ENCODE assay signal across 8 mouse cellular contexts in the genomic region with DNA sequence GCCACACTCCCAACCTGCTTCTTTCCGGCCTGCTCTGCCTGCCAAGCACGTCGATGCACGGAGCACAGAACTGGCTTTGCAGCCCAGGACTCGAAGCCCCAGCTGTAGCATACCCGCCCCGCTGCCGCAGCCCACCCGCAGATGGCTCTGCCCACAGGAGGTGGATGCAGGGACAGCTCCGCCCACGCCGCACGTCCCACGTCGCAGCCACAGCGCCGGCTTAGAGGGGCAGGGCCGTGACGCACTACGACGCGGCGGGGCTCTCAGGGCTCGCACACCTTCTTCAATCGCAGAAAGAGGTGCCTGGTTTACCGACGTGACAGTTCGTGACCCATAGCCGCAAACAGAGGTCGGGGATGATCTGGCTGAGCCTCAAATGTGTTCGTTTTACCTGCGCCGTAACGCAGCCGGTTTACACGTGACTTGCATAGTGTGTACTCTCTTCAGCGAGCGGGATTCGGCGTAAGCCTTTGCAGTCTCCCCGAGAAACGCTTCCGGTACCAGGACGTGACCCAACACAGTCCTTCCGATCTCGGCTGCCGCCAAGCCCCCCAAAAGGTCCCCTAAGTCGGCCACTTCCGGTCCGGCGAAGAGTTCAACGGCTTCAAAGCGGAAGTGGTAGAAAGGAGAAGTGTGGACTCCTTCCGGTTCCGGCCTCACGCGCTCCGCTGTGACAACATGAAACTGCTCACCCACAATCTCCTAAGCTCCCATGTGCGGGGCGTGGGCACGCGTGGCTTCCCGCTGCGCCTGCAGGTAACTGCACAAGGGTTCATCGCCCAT. TPM values are rescaled to one million over a fixed set of nuclear protein-coding genes. Genes with fewer than 3 reads are reported as not detected.
DNase-seq lines count a peak whose midpoint lies in the region; ATAC-seq lines count a peak whose summit lies in the region.

A gene (plus strand): TSS at position 192 of the 783 bp plus-strand sequence.
A gene (minus strand): TSS at position 600 of the 783 bp plus-strand sequence.

- peak within 1 kb of the TSS; percentile 67 for H3K9ac ChIP-seq in forebrain, embryonic 11.5 days (ENCODE audit: low read length)
- H3K9ac ChIP-seq in heart, embryonic 16.5 days (ENCODE audit: low read length), result peak within 1 kb of the TSS; percentile 85
- H3K9ac ChIP-seq in liver, embryonic 15.5 days, result peak within 1 kb of the TSS; percentile 59
- peak within 1 kb of the TSS; percentile 75 for H3K9ac ChIP-seq in neural tube, embryonic 12.5 days

- H3K4me1 ChIP-seq in forebrain, embryonic 11.5 days (replicated peaks; ENCODE audit: control insufficient read depth, insufficient read depth, low read length), result peaks cover 15% of the 10 kb centered on the region
- H3K4me1 ChIP-seq in heart, embryonic 16.5 days (ENCODE audit: control insufficient read depth, insufficient read depth, low read length), result peaks cover 21% of the 10 kb centered on the region
- peaks cover 45% of the 10 kb centered on the region for H3K4me1 ChIP-seq in liver, embryonic 15.5 days (replicated peaks)
- peaks cover 30% of the 10 kb centered on the region for H3K4me1 ChIP-seq in neural tube, embryonic 12.5 days

- H3K9me3 ChIP-seq in forebrain, embryonic 11.5 days (ENCODE audit: control insufficient read depth, low read length), result no peaks in the 10 kb centered on the region
- H3K9me3 ChIP-seq in heart, embryonic 16.5 days (replicated peaks; ENCODE audit: control insufficient read depth, low read length), result no peaks in the 10 kb centered on the region
- H3K9me3 ChIP-seq in liver, embryonic 15.5 days (replicated peaks), result no peaks in the 10 kb centered on the region
- H3K9me3 ChIP-seq in neural tube, embryonic 12.5 days, result no peaks in the 10 kb centered on the region

- peak within 1 kb of the TSS; percentile 96 for H3K27ac ChIP-seq in forebrain, embryonic 11.5 days (ENCODE audit: low read depth, low read length)
- peak within 1 kb of the TSS; percentile 100 for H3K27ac ChIP-seq in heart, embryonic 16.5 days (ENCODE audit: low read length)
- H3K27ac ChIP-seq in liver, embryonic 15.5 days (replicated peaks), result peak within 1 kb of the TSS; percentile 97
- H3K27ac ChIP-seq in neural tube, embryonic 12.5 days, result peak within 1 kb of the TSS; percentile 93

- peak; percentile 86 for ATAC-seq in forebrain, embryonic 11.5 days (replicated peaks; ENCODE audit: low FRiP score)
- ATAC-seq in heart, embryonic 16.5 days (replicated peaks; ENCODE audit: extremely low read depth, insufficient read depth, low FRiP score), result peak; percentile 90
- peak; percentile 87 for ATAC-seq in liver, embryonic 15.5 days (ENCODE audit: insufficient read depth)
- peak; percentile 93 for ATAC-seq in neural tube, embryonic 12.5 days (ENCODE audit: low FRiP score, low read depth)

- peak within 1 kb of the TSS; percentile 65 for H3K4me3 ChIP-seq in forebrain, embryonic 11.5 days (ENCODE audit: low read depth, low read length)
- H3K4me3 ChIP-seq in heart, embryonic 16.5 days (ENCODE audit: low read length), result peak within 1 kb of the TSS; percentile 69
- H3K4me3 ChIP-seq in liver, embryonic 15.5 days (replicated peaks), result peak within 1 kb of the TSS; percentile 81
- peak within 1 kb of the TSS; percentile 62 for H3K4me3 ChIP-seq in neural tube, embryonic 12.5 days

- DNase-seq in CD8-positive naive resting alpha-beta T cell, adult 2 months (ENCODE audit: low read depth in 2 of 2, low spot score in 2 of 2), result peak; percentile 82 to 83
- DNase-seq in c-Kit-positive CD71-negative TER-119-negative erythroid progenitor cells, embryonic 14.5 days (ENCODE audit: low read depth), result peak; percentile 94
- peak; percentile 93 for DNase-seq in forebrain, embryonic 11.5 days (ENCODE audit: low spot score)
- DNase-seq in kidney, postnatal 36 days, result peak; percentile 95 to 96
- DNase-seq in telencephalon, adult 2 months (ENCODE audit: low read depth, low spot score), result peak; percentile 99

- peak within 1 kb of the TSS; percentile 93 for H3K4me2 ChIP-seq in forebrain, embryonic 11.5 days (ENCODE audit: low read depth, low read length, severe bottlenecking)
- peak within 1 kb of the TSS; percentile 76 for H3K4me2 ChIP-seq in heart, embryonic 16.5 days (ENCODE audit: low read depth, low read length)
- H3K4me2 ChIP-seq in liver, embryonic 15.5 days, result peak within 1 kb of the TSS; percentile 91
- peak within 1 kb of the TSS; percentile 88 for H3K4me2 ChIP-seq in neural tube, embryonic 12.5 days (replicated peaks)

- WGBS in forebrain, embryonic 11.5 days, result under 1% methylated on average over 62 of the region's 65 CpGs
- under 1% methylated on average over 65 of the region's 65 CpGs for WGBS in heart, embryonic 16.5 days
- under 1% methylated on average over 65 of the region's 65 CpGs for WGBS in liver, embryonic 15.5 days (ENCODE audit: insufficient replicate concordance)
- under 1% methylated on average over 65 of the region's 65 CpGs for WGBS in neural tube, embryonic 12.5 days

- H3K36me3 ChIP-seq in forebrain, embryonic 11.5 days (ENCODE audit: control insufficient read depth, insufficient read depth, low read length), result peaks cover 11% of the 10 kb centered on the region
- H3K36me3 ChIP-seq in heart, embryonic 16.5 days (ENCODE audit: control insufficient read depth, insufficient read depth), result peaks cover 39% of the 10 kb centered on the region
- H3K36me3 ChIP-seq in liver, embryonic 15.5 days (replicated peaks), result peaks cover 61% of the 10 kb centered on the region
- H3K36me3 ChIP-seq in neural tube, embryonic 12.5 days, result peaks cover 54% of the 10 kb centered on the region

- no peaks in the 10 kb centered on the region for H3K27me3 ChIP-seq in forebrain, embryonic 11.5 days (ENCODE audit: control insufficient read depth, insufficient read depth, low read length)
- H3K27me3 ChIP-seq in heart, embryonic 16.5 days (ENCODE audit: control insufficient read depth, insufficient read depth, low read length), result no peaks in the 10 kb centered on the region
- no peaks in the 10 kb centered on the region for H3K27me3 ChIP-seq in liver, embryonic 15.5 days
- H3K27me3 ChIP-seq in neural tube, embryonic 12.5 days (replicated peaks), result no peaks in the 10 kb centered on the region

RNA-seq across cellular contexts. Expression of the first gene that starts in this region (rescaled TPM):
- 144 and 152 TPM in 2 replicates for polyA plus RNA-seq in forebrain, embryonic 11.5 days (2014; fragmentation: Nextera tagmentation; extraction: Ambion mirVana)
- polyA plus RNA-seq in heart, embryonic 16.5 days (2015; fragmentation: Nextera tagmentation; extraction: Ambion mirVana), result 80.0 and 93.0 TPM in 2 replicates
- 59.7 and 67.9 TPM in 2 replicates for polyA plus RNA-seq in liver, embryonic 15.5 days (2015; fragmentation: Nextera tagmentation; extraction: Ambion mirVana)
- polyA plus RNA-seq in neural tube, embryonic 12.5 days (2016; fragmentation: Nextera tagmentation; extraction: Ambion mirVana), result 123 and 125 TPM in 2 replicates

RNA-seq across cellular contexts. Expression of the second gene that starts in this region (rescaled TPM):
- 105 and 106 TPM in 2 replicates for polyA plus RNA-seq in forebrain, embryonic 11.5 days (2014; fragmentation: Nextera tagmentation; extraction: Ambion mirVana)
- polyA plus RNA-seq in heart, embryonic 16.5 days (2015; fragmentation: Nextera tagmentation; extraction: Ambion mirVana), result 383 and 415 TPM in 2 replicates
- 144 and 151 TPM in 2 replicates for polyA plus RNA-seq in liver, embryonic 15.5 days (2015; fragmentation: Nextera tagmentation; extraction: Ambion mirVana)
- 198 and 214 TPM in 2 replicates for polyA plus RNA-seq in neural tube, embryonic 12.5 days (2016; fragmentation: Nextera tagmentation; extraction: Ambion mirVana)

Comparison
In these comparisons a context has a peak if more than half of its experiments do, and no peak if none do; other contexts are left out.
1. Peak in every context shown above with its lines: DNase-seq, ATAC-seq, H3K4me3 ChIP-seq and H3K27ac ChIP-seq.